Mouse (Mus musculus): ENCODE results near the gene Slc2a13. TPM values are rescaled to one million over a fixed set of nuclear protein-coding genes. Genes with fewer than 3 reads are reported as not detected.

Slc2a13 gene
- polyA plus RNA-seq, 1 experiment from 2014 or later = 2.0 TPM

- Histone ChIP-seq H3K9ac (replicated peaks) (no peak overlapping the region), H3K36me3 (no peaks in the 10 kb centered on the region), H3K9me3 (peaks cover 9% of the 10 kb centered on the region; the same call in 1 of the 2 replicates), H3K27ac (replicated peaks) (no peak overlapping the region), H3K4me2 (replicated peaks) (no peak overlapping the region), H3K27me3 (no peaks in the 10 kb centered on the region), H3K4me3 (no peak overlapping the region), H3K4me1 (no peaks in the 10 kb centered on the region)
- WGBS = 94% methylated on average over 14 of the region's 14 CpGs
- no peak for ATAC-seq (ENCODE audit: low FRiP score, low read depth)
Observed at GRCm38 (mm10) chr15:91479924-91480615, 93.0 kb downstream of the Slc2a13 start.

- ATAC-seq (ENCODE audit: low FRiP score, low read depth) = no peak
Observed at GRCm38 (mm10) chr15:91477766-91478165, 95.3 kb downstream of the Slc2a13 start.

GRCm38 (mm10) chr15:91473690-91474409, 99.2 kb downstream of the Slc2a13 start:
- Histone ChIP-seq H3K27ac (replicated peaks) (no peak overlapping the region), H3K27me3 (no peaks in the 10 kb centered on the region), H3K4me1 (no peaks in the 10 kb centered on the region), H3K9me3 (peaks cover 6% of the 10 kb centered on the region; the same call in 1 of the 2 replicates), H3K36me3 (no peaks in the 10 kb centered on the region), H3K9ac (replicated peaks) (no peak overlapping the region), H3K4me3 (no peak overlapping the region), H3K4me2 (replicated peaks) (no peak overlapping the region)
- 91% methylated on average over 2 of the region's 2 CpGs for WGBS
- ATAC-seq (ENCODE audit: low FRiP score, low read depth) = no peak

More at GRCm38 (mm10) chr15:91477766-91478165, 95.3 kb downstream of the Slc2a13 start:
- no peak overlapping the region for H3K4me3 ChIP-seq
- no peak overlapping the region for H3K4me2 ChIP-seq (replicated peaks)
- no peaks in the 10 kb centered on the region for H3K4me1 ChIP-seq
- H3K27me3 ChIP-seq = no peaks in the 10 kb centered on the region
- peaks cover 9% of the 10 kb centered on the region; the same call in 1 of the 2 replicates for H3K9me3 ChIP-seq
- H3K36me3 ChIP-seq = no peaks in the 10 kb centered on the region
- H3K27ac ChIP-seq (replicated peaks) = no peak overlapping the region
- 34% methylated on average over 5 of the region's 5 CpGs for WGBS
- H3K9ac ChIP-seq (replicated peaks) = no peak overlapping the region

GRCm38 (mm10) chr15:91465331-91465730, 107.7 kb downstream of the Slc2a13 start:
- no peak overlapping the region for H3K4me2 ChIP-seq (replicated peaks)
- H3K9ac ChIP-seq (replicated peaks) = no peak overlapping the region
- H3K4me3 ChIP-seq = no peak overlapping the region
- 92% methylated on average over 3 of the region's 3 CpGs for WGBS
- no peaks in the 10 kb centered on the region for H3K4me1 ChIP-seq
- no peaks in the 10 kb centered on the region for H3K36me3 ChIP-seq
- no peaks in the 10 kb centered on the region for H3K27me3 ChIP-seq
- H3K9me3 ChIP-seq = no peaks in the 10 kb centered on the region
- no peak overlapping the region for H3K27ac ChIP-seq (replicated peaks)
- ATAC-seq (ENCODE audit: low FRiP score, low read depth) = no peak

- no peak overlapping the region for H3K27ac ChIP-seq (replicated peaks)
- H3K27me3 ChIP-seq = no peaks in the 10 kb centered on the region
- no peak for ATAC-seq (ENCODE audit: low FRiP score, low read depth)
- WGBS = 91% methylated on average over 10 of the region's 10 CpGs
- H3K4me1 ChIP-seq = no peaks in the 10 kb centered on the region
- H3K4me2 ChIP-seq (replicated peaks) = no peak overlapping the region
- no peaks in the 10 kb centered on the region for H3K36me3 ChIP-seq
- H3K4me3 ChIP-seq = no peak overlapping the region
- no peaks in the 10 kb centered on the region for H3K9me3 ChIP-seq
- H3K9ac ChIP-seq (replicated peaks) = no peak overlapping the region
Observed at GRCm38 (mm10) chr15:91463857-91464435, 109.1 kb downstream of the Slc2a13 start.

GRCm38 (mm10) chr15:91463026-91463661, 109.9 kb downstream of the Slc2a13 start:
- no peaks in the 10 kb centered on the region for H3K4me1 ChIP-seq
- H3K4me2 ChIP-seq (replicated peaks) = no peak overlapping the region
- H3K9me3 ChIP-seq = no peaks in the 10 kb centered on the region
- H3K4me3 ChIP-seq = no peak overlapping the region
- H3K27me3 ChIP-seq = no peaks in the 10 kb centered on the region
- no peaks in the 10 kb centered on the region for H3K36me3 ChIP-seq
- WGBS = 79% methylated on average over 16 of the region's 16 CpGs
- H3K27ac ChIP-seq (replicated peaks) = no peak overlapping the region
- no peak overlapping the region for H3K9ac ChIP-seq (replicated peaks)
- no peak for ATAC-seq (ENCODE audit: low FRiP score, low read depth)

- no peaks in the 10 kb centered on the region for H3K36me3 ChIP-seq
- no peaks in the 10 kb centered on the region for H3K9me3 ChIP-seq
- 49% methylated on average over 2 of the region's 2 CpGs for WGBS
- no peaks in the 10 kb centered on the region for H3K4me1 ChIP-seq
- no peak for ATAC-seq (ENCODE audit: low FRiP score, low read depth)
- H3K9ac ChIP-seq (replicated peaks) = no peak overlapping the region
- H3K4me2 ChIP-seq (replicated peaks) = no peak overlapping the region
- no peaks in the 10 kb centered on the region for H3K27me3 ChIP-seq
- no peak overlapping the region for H3K27ac ChIP-seq (replicated peaks)
- no peak overlapping the region for H3K4me3 ChIP-seq
Observed at GRCm38 (mm10) chr15:91461940-91462339, 111.1 kb downstream of the Slc2a13 start.

- Histone ChIP-seq H3K36me3 (no peaks in the 10 kb centered on the region), H3K27ac (replicated peaks) (no peak overlapping the region), H3K4me2 (replicated peaks) (no peak overlapping the region), H3K27me3 (no peaks in the 10 kb centered on the region), H3K4me1 (no peaks in the 10 kb centered on the region), H3K9me3 (no peaks in the 10 kb centered on the region), H3K9ac (replicated peaks) (no peak overlapping the region), H3K4me3 (no peak overlapping the region)
- no peak for ATAC-seq (ENCODE audit: low FRiP score, low read depth)
- 86% methylated on average over 2 of the region's 2 CpGs for WGBS
Observed at GRCm38 (mm10) chr15:91457202-91457601, 115.9 kb downstream of the Slc2a13 start.

- no peak for ATAC-seq (ENCODE audit: low FRiP score, low read depth)
- Histone ChIP-seq H3K4me1 (0 out of 2 replicates have a peak, but pooled peaks cover 4% of the 10 kb centered on the region), H3K4me2 (replicated peaks) (no peak overlapping the region), H3K9ac (replicated peaks) (no peak overlapping the region), H3K36me3 (no peaks in the 10 kb centered on the region), H3K27ac (replicated peaks) (no peak overlapping the region), H3K9me3 (0 out of 2 replicates have a peak, but pooled peaks cover 8% of the 10 kb centered on the region), H3K4me3 (no peak overlapping the region), H3K27me3 (no peaks in the 10 kb centered on the region)
- WGBS = 88% methylated on average over 6 of the region's 6 CpGs
Observed at GRCm38 (mm10) chr15:91445399-91445798, 127.7 kb downstream of the Slc2a13 start.

GRCm38 (mm10) chr15:91443449-91443848, 129.6 kb downstream of the Slc2a13 start:
- no peak for ATAC-seq (ENCODE audit: low FRiP score, low read depth)
- Histone ChIP-seq H3K4me3 (no peak overlapping the region), H3K4me1 (0 out of 2 replicates have a peak, but pooled peaks cover 4% of the 10 kb centered on the region), H3K9me3 (no peaks in the 10 kb centered on the region), H3K27me3 (no peaks in the 10 kb centered on the region), H3K27ac (replicated peaks) (no peak overlapping the region), H3K36me3 (no peaks in the 10 kb centered on the region), H3K4me2 (replicated peaks) (no peak overlapping the region), H3K9ac (replicated peaks) (no peak overlapping the region)
- 76% methylated on average over 8 of the region's 8 CpGs for WGBS

- Histone ChIP-seq H3K4me3 (no peak overlapping the region), H3K4me2 (replicated peaks) (no peak overlapping the region), H3K27ac (replicated peaks) (no peak overlapping the region), H3K9ac (replicated peaks) (no peak overlapping the region), H3K36me3 (no peaks in the 10 kb centered on the region), H3K27me3 (no peaks in the 10 kb centered on the region), H3K4me1 (0 out of 2 replicates have a peak, but pooled peaks cover 4% of the 10 kb centered on the region), H3K9me3 (no peaks in the 10 kb centered on the region)
- 95% methylated on average over 2 of the region's 2 CpGs for WGBS
- no peak for ATAC-seq (ENCODE audit: low FRiP score, low read depth)
Observed at GRCm38 (mm10) chr15:91439883-91440282, 133.2 kb downstream of the Slc2a13 start.

GRCm38 (mm10) chr15:91425426-91425825, 147.6 kb downstream of the Slc2a13 start:
- Histone ChIP-seq H3K9ac (replicated peaks) (no peak overlapping the region), H3K27me3 (no peaks in the 10 kb centered on the region), H3K36me3 (no peaks in the 10 kb centered on the region), H3K9me3 (no peaks in the 10 kb centered on the region), H3K4me3 (no peak overlapping the region), H3K27ac (replicated peaks) (no peak overlapping the region), H3K4me1 (no peaks in the 10 kb centered on the region), H3K4me2 (replicated peaks) (no peak overlapping the region)
- ATAC-seq (ENCODE audit: low FRiP score, low read depth) = no peak
- WGBS = 89% methylated on average over 6 of the region's 6 CpGs
